8 mouse cellular contexts compared by ENCODE assay signal in genomic region chr12:54098785-54099184, GRCm38 (mm10).
DNase-seq lines count a peak whose midpoint lies in the region; ATAC-seq lines count a peak whose summit lies in the region.

No protein-coding gene starts in this region.

- H3K4me1 ChIP-seq in intestine, embryonic 15.5 days (replicated peaks): 0 out of 2 replicates have a peak, but pooled peaks cover 2% of the 10 kb centered on the region
- H3K4me1 ChIP-seq in midbrain, embryonic 13.5 days (replicated peaks): peaks cover 12% of the 10 kb centered on the region; the same call in 1 of the 2 replicates

- no peak overlapping the region for H3K27ac ChIP-seq in intestine, embryonic 15.5 days
- H3K27ac ChIP-seq in midbrain, embryonic 13.5 days: no peak overlapping the region

- no peaks in the 10 kb centered on the region for H3K36me3 ChIP-seq in intestine, embryonic 15.5 days
- no peaks in the 10 kb centered on the region for H3K36me3 ChIP-seq in midbrain, embryonic 13.5 days
- no peaks in the 10 kb centered on the region for H3K36me3 ChIP-seq in splenic B cell, adult 2 months (ENCODE audit: control insufficient read depth, insufficient read depth, low read length, poor library complexity, severe bottlenecking)

- H3K4me2 ChIP-seq in intestine, embryonic 15.5 days (replicated peaks): no peak overlapping the region
- H3K4me2 ChIP-seq in midbrain, embryonic 13.5 days (replicated peaks): no peak overlapping the region

- no peaks in the 10 kb centered on the region for H3K27me3 ChIP-seq in intestine, embryonic 15.5 days (replicated peaks)
- H3K27me3 ChIP-seq in midbrain, embryonic 13.5 days: 0 out of 2 replicates have a peak, but pooled peaks cover 4% of the 10 kb centered on the region
- no peaks in the 10 kb centered on the region for H3K27me3 ChIP-seq in splenic B cell, adult 2 months (ENCODE audit: control insufficient read depth, insufficient read depth, low read length, poor library complexity, severe bottlenecking)

- H3K9ac ChIP-seq in intestine, embryonic 15.5 days: no peak overlapping the region
- H3K9ac ChIP-seq in midbrain, embryonic 13.5 days (replicated peaks): no peak overlapping the region

- no peak for ATAC-seq in monocyte, adult 5-6 weeks (replicated peaks; ENCODE audit: insufficient number of reproducible peaks, low FRiP score, low TSS enrichment, poor library complexity, severe bottlenecking)
- ATAC-seq in common myeloid progenitor, adult 5-6 weeks (replicated peaks; ENCODE audit: low read depth, poor library complexity, severe bottlenecking): peak; percentile 81
- peak; percentile 65; the same call in 1 of the 2 replicates for ATAC-seq in intestine, embryonic 15.5 days
- peak; percentile 64; the same call in 1 of the 2 replicates for ATAC-seq in midbrain, embryonic 13.5 days

- DNase-seq in monocyte, adult 2 months (ENCODE audit: low read depth in 1 of 2, low spot score in 2 of 2): peak; percentile 0 to 4
- peak; percentile 63 for DNase-seq in gastrocnemius, postnatal 25 days
- DNase-seq in left cerebral cortex, adult 8-10 months (ENCODE audit: low spot score in 2 of 2): peak; percentile 33 to 54
- peak; percentile 49 for DNase-seq in splenic B cell, adult 2 months (ENCODE audit: low read depth, low spot score)

- no peaks in the 10 kb centered on the region for H3K9me3 ChIP-seq in intestine, embryonic 15.5 days
- H3K9me3 ChIP-seq in midbrain, embryonic 13.5 days: no peaks in the 10 kb centered on the region

- WGBS in intestine, embryonic 15.5 days: 20% methylated on average over 6 of the region's 6 CpGs
- 14% methylated on average over 6 of the region's 6 CpGs for WGBS in midbrain, embryonic 13.5 days

- no peak overlapping the region for H3K4me3 ChIP-seq in intestine, embryonic 15.5 days (replicated peaks)
- no peak overlapping the region for H3K4me3 ChIP-seq in midbrain, embryonic 13.5 days (replicated peaks)

Comparison
In these comparisons a context has a peak if more than half of its experiments do, and no peak if none do; other contexts are left out.
1. DNase-seq: peak in every context shown above with its lines; median percentile 63 in gastrocnemius, postnatal 25 days; 49 in splenic B cell, adult 2 months; 44 in left cerebral cortex, adult 8-10 months; 2 in monocyte, adult 2 months.